Mouse (Mus musculus) subcutaneous adipose tissue, adult 2 months (tissue): ENCODE data around the gene Gm10487. TPM values are rescaled to one million over a fixed set of nuclear protein-coding genes. Genes with fewer than 3 reads are reported as not detected.

Source experiments
- polyA plus RNA-seq: library from polyadenylated mRNA; depleted of rRNA; stranded (reverse); fragments of >200 nt; gene quantifications from 2 replicates; pipeline ENCODE4 v1.2.3, GENCODE M21; 2012; ENCODE audit warnings: low replicate concordance; rRNA removed

Gm10487 gene
- polyA plus RNA-seq = not detected in 2 replicates

GRCm38 (mm10) chrX:30843369-30843768, at the start of gene Gm10487:
Gene Gm10487 (minus strand): TSS chrX:30843469.

